Mouse (Mus musculus) naive thymus-derived CD4-positive, alpha-beta T cell, adult 2 months (primary cell): ENCODE data around the gene Icos.

ENCODE experiments used
- DNase-seq: peaks from one replicate; pipeline ENCODE4 v3.0.0-alpha.2; 2011; ENCODE audit warnings: low read depth

The Icos gene

DNA sequence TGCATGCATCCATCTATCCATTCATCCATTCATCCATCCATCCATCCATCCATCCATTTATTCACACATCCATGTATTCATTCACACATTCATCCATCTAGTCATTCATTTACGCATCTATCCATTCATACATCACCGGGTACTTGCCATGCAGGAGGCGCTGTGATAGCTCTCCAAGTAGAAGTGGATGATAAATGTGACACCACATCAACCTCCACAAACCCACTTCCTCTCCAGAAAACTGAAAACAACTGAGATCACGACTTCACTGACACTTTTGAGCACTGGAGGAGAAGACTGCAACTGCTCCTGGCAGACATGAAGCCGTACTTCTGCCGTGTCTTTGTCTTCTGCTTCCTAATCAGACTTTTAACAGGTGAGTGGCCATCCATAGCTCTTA lies at the start of gene Icos:
Gene Icos, plus strand, starts transcription at position 287 of the 400 bp plus-strand sequence.
- peak; percentile 93 for DNase-seq

DNA sequence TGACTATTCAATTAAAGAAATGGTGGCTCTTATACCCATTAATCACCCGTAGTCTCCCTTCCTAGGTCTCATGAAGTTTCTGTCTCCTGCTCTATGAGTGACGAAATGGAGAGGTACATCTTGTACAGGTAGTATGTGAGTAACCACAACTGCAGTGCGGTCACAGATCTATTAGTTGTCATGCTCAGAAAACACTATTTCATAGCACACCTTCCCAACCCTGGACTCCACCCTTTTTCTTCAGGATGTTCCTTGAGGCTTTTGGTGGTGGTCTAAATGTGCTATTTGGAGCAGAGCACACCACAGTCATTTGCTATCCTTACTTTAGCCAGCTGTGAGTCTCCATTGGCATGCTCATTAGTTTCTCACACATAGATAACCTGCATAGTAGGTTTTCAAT lies 48.7 kb upstream of the Icos start:
- no peak for DNase-seq

- DNase-seq = no peak
Measured at GRCm38 (mm10) chr1:60930397-60930796, 47.3 kb upstream of the Icos start.

DNA sequence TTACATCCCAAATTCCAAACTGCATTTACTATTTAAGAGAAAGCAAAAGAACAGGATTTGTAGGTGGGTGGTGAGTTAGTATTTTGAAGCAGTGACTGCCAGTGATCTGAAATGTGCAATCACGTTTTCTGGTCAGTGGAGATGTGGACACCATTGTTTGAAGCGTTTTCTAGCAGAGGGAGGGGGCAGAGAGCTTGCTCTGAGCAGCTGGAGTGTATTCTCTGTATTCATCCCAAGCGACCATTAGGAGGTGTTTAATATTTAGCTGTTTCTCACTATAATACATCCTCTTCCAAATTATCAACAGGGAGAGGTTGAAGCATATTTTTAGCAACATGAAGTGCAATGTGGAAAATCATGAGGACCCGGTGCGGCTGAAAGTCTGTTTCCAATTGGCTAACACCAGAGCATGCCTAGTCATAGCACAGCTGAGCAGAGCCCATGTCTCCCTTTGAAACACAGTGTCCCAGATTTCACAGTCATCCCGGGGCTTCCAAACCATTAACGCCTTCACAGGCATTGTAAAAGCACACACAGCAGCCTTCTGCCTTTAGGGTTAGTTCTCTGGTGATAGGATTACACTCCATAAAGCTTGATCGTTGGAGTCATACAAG lies 41.7 kb upstream of the Icos start:
- DNase-seq = no peak

GRCm38 (mm10) chr1:60936963-60937711 lies 40.6 kb upstream of the Icos start:
- no peak for DNase-seq

GRCm38 (mm10) chr1:60938256-60938655 lies 39.5 kb upstream of the Icos start:
- no peak for DNase-seq

- DNase-seq = no peak
Measured at GRCm38 (mm10) chr1:60938974-60939373, 38.8 kb upstream of the Icos start.

GRCm38 (mm10) chr1:60940023-60940422 lies 37.7 kb upstream of the Icos start:
- no peak for DNase-seq

DNA sequence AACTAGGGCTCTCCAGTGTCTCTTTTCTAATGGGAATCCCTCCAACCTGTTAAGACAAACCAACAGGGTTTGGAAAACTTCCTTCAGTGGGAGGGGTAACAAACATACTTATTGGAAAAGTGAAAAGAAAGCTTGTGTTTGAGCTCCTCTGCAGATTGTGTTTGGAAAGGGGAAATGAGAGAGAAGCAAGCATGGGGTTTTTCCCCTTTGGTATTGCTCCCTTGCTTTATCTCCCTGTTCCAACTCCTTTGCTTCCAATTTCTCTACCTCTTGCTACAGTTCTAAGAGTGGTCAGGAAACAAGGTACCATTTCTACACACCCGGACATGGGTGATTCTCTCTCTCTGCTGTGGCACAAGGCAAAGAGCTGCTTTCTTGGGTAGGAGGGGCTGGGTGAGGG lies 37.1 kb upstream of the Icos start:
- no peak for DNase-seq

- DNase-seq = peak; percentile 76
Measured at GRCm38 (mm10) chr1:60941056-60942048, 36.4 kb upstream of the Icos start.

DNA sequence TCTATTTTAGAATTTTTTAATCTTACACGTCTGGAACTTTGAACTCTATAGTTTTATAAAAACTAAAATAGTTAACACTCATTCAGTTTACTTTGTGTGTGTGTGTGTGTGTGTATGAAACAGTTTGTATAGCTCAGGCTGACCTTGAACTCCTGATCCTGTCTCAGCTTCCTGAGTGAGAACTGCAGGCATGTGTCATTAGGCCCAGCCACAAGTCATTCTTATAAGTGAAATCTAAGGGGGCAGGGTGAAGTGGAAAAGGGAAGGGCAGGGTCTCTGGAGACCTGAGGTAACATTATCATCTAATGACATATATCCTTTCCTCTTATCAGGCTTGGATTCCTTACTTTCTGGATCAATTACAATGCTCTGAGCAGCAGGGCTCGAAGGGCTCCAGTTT lies 34.8 kb upstream of the Icos start:
- no peak for DNase-seq

DNA sequence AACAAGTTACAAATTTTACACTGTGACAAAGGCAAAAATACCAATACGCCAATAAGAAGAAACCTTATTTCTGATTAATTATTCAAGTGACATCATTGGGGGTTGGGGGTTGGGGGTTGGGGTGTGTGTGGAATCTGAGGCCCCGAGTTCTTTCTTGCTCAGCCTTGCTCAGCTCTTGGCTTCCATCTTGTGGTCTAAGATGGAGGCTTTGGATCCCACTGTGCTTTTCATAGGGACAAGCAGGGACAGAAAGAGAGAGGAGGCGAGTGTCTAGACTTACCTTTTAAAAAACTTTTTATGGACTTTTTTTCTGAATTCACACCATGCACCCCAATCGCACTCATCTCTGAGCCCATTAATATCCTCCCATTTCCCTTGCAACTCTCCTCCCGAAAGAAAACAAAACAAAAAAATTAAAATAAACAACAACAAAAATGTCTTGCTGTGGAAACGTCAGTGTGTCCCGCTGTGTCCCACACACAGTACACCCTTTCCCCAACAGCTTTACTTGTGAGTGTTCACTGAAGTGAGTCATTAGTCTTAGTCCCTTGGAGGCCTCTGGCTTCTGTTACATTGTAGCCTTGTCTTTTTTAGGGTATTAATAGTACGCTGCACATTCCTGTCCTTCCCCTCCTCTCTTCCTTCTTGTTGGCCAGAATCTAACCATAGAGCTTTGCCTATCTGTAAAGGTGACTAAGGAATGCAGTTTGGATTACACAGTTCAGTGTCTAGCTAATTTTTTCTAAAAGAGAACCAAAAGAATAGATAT lies 31.9 kb upstream of the Icos start:
- DNase-seq = no peak

DNA sequence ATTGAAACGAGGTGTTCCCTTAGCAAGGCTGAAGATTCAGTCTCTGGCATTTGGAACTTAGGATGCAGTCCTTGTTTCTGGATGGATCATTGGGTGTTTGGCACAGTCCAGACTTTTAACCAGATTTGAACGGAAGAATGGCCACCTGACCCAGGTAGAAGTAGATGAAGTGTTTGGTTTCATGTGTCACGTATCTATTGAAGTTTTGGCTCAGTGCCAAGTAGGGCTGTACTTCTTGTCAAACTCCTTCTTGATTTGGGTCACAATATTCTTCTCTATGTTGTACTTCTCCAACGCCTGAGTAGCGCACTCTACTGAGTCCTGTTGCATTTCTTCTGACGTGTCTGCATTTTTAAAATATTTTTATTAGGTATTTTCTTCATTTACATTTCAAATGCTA lies 29.6 kb upstream of the Icos start:
- peak; percentile 46 for DNase-seq

DNA sequence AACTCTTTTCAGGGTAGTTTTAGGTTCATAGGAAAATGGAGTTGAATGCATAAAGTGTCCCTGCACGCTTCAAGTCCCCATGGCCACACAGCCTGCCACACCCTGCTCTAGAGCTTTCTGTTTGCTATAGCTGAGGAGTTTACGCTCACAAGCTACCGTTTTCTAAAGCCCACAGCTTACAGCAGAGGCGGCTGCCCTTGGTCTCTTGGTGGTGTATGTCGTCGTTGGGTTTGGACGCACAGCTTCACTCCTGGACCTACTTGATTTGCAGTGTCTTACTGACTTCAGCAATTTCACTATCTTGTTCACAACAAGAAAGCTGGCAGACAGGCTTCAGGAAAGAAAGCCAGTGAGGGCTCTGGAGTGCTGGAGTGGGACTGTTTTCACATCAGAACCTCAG lies 24.8 kb upstream of the Icos start:
- no peak for DNase-seq

GRCm38 (mm10) chr1:60953686-60954085 lies 24.0 kb upstream of the Icos start:
- no peak for DNase-seq

DNA sequence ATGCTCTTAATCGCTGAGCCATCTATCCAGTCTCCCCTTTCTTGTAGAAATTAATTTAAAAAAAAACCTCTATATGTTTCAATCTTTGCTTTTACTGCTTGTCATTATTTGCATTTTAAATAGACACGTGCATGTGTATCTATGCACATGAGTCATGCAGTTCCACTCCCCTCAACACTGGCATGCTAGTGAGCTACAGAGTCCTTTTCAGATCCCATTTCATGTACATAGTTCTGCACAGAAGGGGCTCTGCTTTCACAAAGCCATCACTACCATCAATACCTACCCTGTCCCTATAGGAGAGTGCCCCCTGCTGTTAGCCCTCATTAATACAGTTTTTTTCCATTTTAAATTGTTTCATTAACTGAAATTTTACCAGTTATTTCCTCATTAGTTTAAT lies 23.0 kb upstream of the Icos start:
- peak; percentile 72 for DNase-seq

GRCm38 (mm10) chr1:60955186-60955585 lies 22.5 kb upstream of the Icos start:
- DNase-seq = no peak

GRCm38 (mm10) chr1:60956196-60956595 lies 21.5 kb upstream of the Icos start:
- no peak for DNase-seq

- no peak for DNase-seq
Measured at GRCm38 (mm10) chr1:60958287-60958686, 19.4 kb upstream of the Icos start.

GRCm38 (mm10) chr1:60959246-60959645 lies 18.5 kb upstream of the Icos start:
- DNase-seq = no peak

DNA sequence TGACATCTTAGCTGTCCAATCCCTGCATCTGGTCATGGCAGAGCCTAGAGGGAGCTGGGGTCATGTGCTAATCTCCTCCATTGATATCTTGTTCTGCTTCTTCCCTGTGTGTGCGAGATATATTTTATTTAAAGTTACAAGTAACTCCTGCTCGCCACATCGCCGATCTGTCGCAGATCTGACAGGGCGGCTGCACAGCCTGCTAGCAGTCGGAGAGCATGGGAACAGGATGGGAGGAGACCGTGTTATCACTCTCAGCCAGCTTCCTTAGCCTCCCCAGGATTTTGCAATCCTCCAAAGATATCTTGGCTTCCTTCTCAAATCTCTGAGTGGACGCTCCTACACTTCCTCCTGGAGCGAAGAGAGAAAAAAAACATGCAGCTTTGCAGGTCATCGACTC lies 17.3 kb upstream of the Icos start:
- no peak for DNase-seq

DNA sequence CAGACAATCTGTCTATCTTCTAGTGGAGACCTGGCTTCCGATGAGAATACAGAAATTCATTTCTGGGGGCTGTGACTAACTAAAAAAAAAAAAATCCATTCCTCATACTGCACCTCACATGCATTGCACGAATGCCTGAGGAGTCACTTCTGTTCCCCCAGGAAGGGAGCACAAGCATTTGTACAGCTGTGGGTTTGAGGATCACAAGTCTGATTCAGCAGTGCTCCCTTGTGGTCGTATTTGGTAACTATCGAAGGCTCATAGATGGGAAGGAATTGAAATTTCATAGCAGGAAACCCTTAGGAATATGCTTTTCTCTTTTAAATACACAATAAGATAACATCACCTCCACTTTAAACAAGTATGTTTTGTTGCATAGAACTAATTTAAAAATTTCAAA lies 16.6 kb upstream of the Icos start:
- DNase-seq = peak; percentile 74
